Mouse (Mus musculus) forebrain, embryonic 12.5 days (tissue): ENCODE results near the gene Ttc17. TPM values are rescaled to one million over a fixed set of nuclear protein-coding genes. Genes with fewer than 3 reads are reported as not detected.

Experiments used
- ATAC-seq: fragments of 200-750 bp; cut with Nextera tagmentation; 2 replicates; pipeline ENCODE4 v1.8.0; 2017; ENCODE audit warnings: moderate TSS enrichment; ENCODE audit not compliant: low FRiP score
- H3K27ac ChIP-seq: fragments of 300-500 bp; sonication (generic); 2 replicates; pipeline ENCODE4 v1.5.1; 2016; ENCODE audit warnings: mild to moderate bottlenecking
- H3K27me3 ChIP-seq: fragments of 300-500 bp; sonication (generic); 2 replicates; pipeline ENCODE4 v1.6.1; 2016; ENCODE audit warnings: mild to moderate bottlenecking
- H3K36me3 ChIP-seq: fragments of 300-500 bp; sonication (generic); replicated peaks from 2 replicates; pipeline ENCODE4 v1.6.1; 2016; ENCODE audit warnings: mild to moderate bottlenecking
- H3K4me1 ChIP-seq: fragments of 300-500 bp; sonication (generic); 2 replicates; pipeline ENCODE4 v1.6.1; 2016
- H3K4me2 ChIP-seq: fragments of 300-500 bp; sonication (generic); 2 replicates; pipeline ENCODE4 v1.6.1; 2016; ENCODE audit warnings: mild to moderate bottlenecking, moderate library complexity
- H3K4me3 ChIP-seq: fragments of 300-500 bp; sonication (generic); replicated peaks from 2 replicates; pipeline ENCODE4 v1.5.1; 2016; ENCODE audit warnings: mild to moderate bottlenecking
- H3K9ac ChIP-seq: fragments of 300-500 bp; sonication (generic); 2 replicates; pipeline ENCODE4 v1.6.1; 2016; ENCODE audit warnings: mild to moderate bottlenecking
- H3K9me3 ChIP-seq: fragments of 300-500 bp; sonication (generic); 2 replicates; pipeline ENCODE4 v1.6.1; 2016
- WGBS: fragments of 180-500 bp; shearing (Covaris S2); methylation state at CpG from one replicate; pipeline ENCODE4 v1.1.7; 2016; 5-methylcytosine and 5-hydroxymethylcytosine counted together
- microRNA counts: library from miRNA; unstranded; fragments of <30 nt; microRNA quantifications from one replicate; lab custom pipeline; 2017
- microRNA-seq: library from miRNA; unstranded; fragments of <30 nt; microRNA quantifications from one replicate; pipeline ENCODE4, GENCODE M21; 2017
- polyA plus RNA-seq: library from polyadenylated mRNA; unstranded; fragments of >200 nt; fragmentation: Nextera tagmentation; extraction: Ambion mirVana; gene quantifications from 2 replicates; pipeline ENCODE4 v1.2.1, GENCODE M21; 2016

Gene Ttc17
- polyA plus RNA-seq, 1 experiment from 2014 or later = 19.2 TPM

- peak overlapping the region; percentile 52 for H3K9ac ChIP-seq
- no peaks in the 10 kb centered on the region for H3K9me3 ChIP-seq
- peak overlapping the region; percentile 63 for H3K4me2 ChIP-seq
- H3K4me1 ChIP-seq = peaks cover 57% of the 10 kb centered on the region
- H3K27ac ChIP-seq = peak overlapping the region; percentile 93
- H3K4me3 ChIP-seq = peak overlapping the region; percentile 46
- H3K27me3 ChIP-seq = no peaks in the 10 kb centered on the region
- peak; percentile 13; the same call in 1 of the 2 replicates for ATAC-seq
- H3K36me3 ChIP-seq = 0 out of 2 replicates have a peak, but pooled peaks cover 5% of the 10 kb centered on the region
- 2% methylated on average over 2 of the region's 2 CpGs for WGBS
These were observed 142.5 kb downstream of the Ttc17 start for GRCm38 (mm10) chr2:94264006-94264405.

GRCm38 (mm10) chr2:94263530-94263937, 143.0 kb downstream of the Ttc17 start:
- under 1% methylated on average over 14 of the region's 14 CpGs for WGBS
- Histone ChIP-seq H3K4me2 (peak overlapping the region; percentile 63), H3K27ac (peak overlapping the region; percentile 93)

GRCm38 (mm10) chr2:94262917-94263529, 143.5 kb downstream of the Ttc17 start:
- H3K4me2 ChIP-seq = peak overlapping the region; percentile 63
- H3K9me3 ChIP-seq = no peaks in the 10 kb centered on the region
- H3K27ac ChIP-seq = peak overlapping the region; percentile 93
- WGBS = 4% methylated on average over 8 of the region's 13 CpGs
- ATAC-seq = no peak
- no peaks in the 10 kb centered on the region for H3K27me3 ChIP-seq
- 0 out of 2 replicates have a peak, but pooled peaks cover 5% of the 10 kb centered on the region for H3K36me3 ChIP-seq
- H3K4me3 ChIP-seq = peak overlapping the region; percentile 46
- H3K9ac ChIP-seq = peak overlapping the region; percentile 51
- H3K4me1 ChIP-seq = peaks cover 57% of the 10 kb centered on the region

More at GRCm38 (mm10) chr2:94263530-94263937, 143.0 kb downstream of the Ttc17 start:
- no peaks in the 10 kb centered on the region for H3K9me3 ChIP-seq
- 0 out of 2 replicates have a peak, but pooled peaks cover 5% of the 10 kb centered on the region for H3K36me3 ChIP-seq
- peak; percentile 15; the same call in 1 of the 2 replicates for ATAC-seq
- H3K4me1 ChIP-seq = peaks cover 57% of the 10 kb centered on the region
- H3K27me3 ChIP-seq = no peaks in the 10 kb centered on the region
- H3K9ac ChIP-seq = peak overlapping the region; percentile 51
- peak overlapping the region; percentile 46 for H3K4me3 ChIP-seq

- Histone ChIP-seq H3K4me2 (no peak overlapping the region), H3K27ac (no peak overlapping the region), H3K4me1 (no peaks in the 10 kb centered on the region), H3K9me3 (no peaks in the 10 kb centered on the region), H3K4me3 (no peak overlapping the region), H3K36me3 (0 out of 2 replicates have a peak, but pooled peaks cover 2% of the 10 kb centered on the region), H3K9ac (no peak overlapping the region), H3K27me3 (no peaks in the 10 kb centered on the region)
- 23% methylated on average over 3 of the region's 3 CpGs for WGBS
- no peak for ATAC-seq
These were observed 152.4 kb downstream of the Ttc17 start for GRCm38 (mm10) chr2:94254102-94254501.

MicroRNA genes within 50 kb of the gene (microRNA counts, 519-probe panel; counts per million panel counts)
- microRNA mmu-miR-670 (lab: Ali Mortazavi, UCI) = 3,997 counts per million, percentile 47 among the panel's probes with 10 or more counts

Small RNA genes within 50 kb of the gene (microRNA-seq; reads per million reads assigned to microRNA genes)
- gene Mir670 = 300 reads per million, percentile 63 among the genes with 10 or more reads in this experiment

Other genes with a start within 250 kb of the Ttc17 start
- gene Hsd17b12, start 248.7 kb downstream of the Ttc17 start, polyA plus RNA-seq = 113 and 114 TPM in 2 replicates
- 209 and 215 TPM in 2 replicates for gene Api5, start 31.4 kb upstream of the Ttc17 start, polyA plus RNA-seq